Mouse (Mus musculus) kidney, adult 18-20 months (tissue): Measurements from ENCODE around the gene Prpf18.
"Not testable (repeated sequence)": the region's sequence is repeated elsewhere in the genome, so short reads cannot be mapped to it uniquely, and the experiment has no call there.

Source experiments
- DNase-seq: peaks from one replicate; pipeline ENCODE4 v3.0.0; 2021

Gene Prpf18

GRCm38 (mm10) chr2:4651500-4652285 is at the start of gene Prpf18:
Gene Prpf18, minus strand, starts transcription at chr2:4652113.
- DNase-seq = peak; percentile 91

- DNase-seq = peak; percentile 4
These were observed 28.0 kb upstream of the Prpf18 start for GRCm38 (mm10) chr2:4679886-4680285.

- no peak for DNase-seq
These were observed 19.7 kb upstream of the Prpf18 start for GRCm38 (mm10) chr2:4671636-4672035.

GRCm38 (mm10) chr2:4669701-4670100 is 17.8 kb upstream of the Prpf18 start:
- no peak for DNase-seq

- no peak for DNase-seq
These were observed 16.7 kb upstream of the Prpf18 start for GRCm38 (mm10) chr2:4668626-4669025.

- DNase-seq = no peak
These were observed 8.8 kb upstream of the Prpf18 start for GRCm38 (mm10) chr2:4660677-4661076.

- no peak for DNase-seq
These were observed 2.3 kb downstream of the Prpf18 start for GRCm38 (mm10) chr2:4649646-4650045.

- no peak for DNase-seq
These were observed 3.8 kb downstream of the Prpf18 start for GRCm38 (mm10) chr2:4648094-4648493.

- DNase-seq = no peak
These were observed 6.8 kb downstream of the Prpf18 start for GRCm38 (mm10) chr2:4645066-4645465.

- DNase-seq = no peak
These were observed 13.7 kb downstream of the Prpf18 start for GRCm38 (mm10) chr2:4638189-4638588.

- DNase-seq = no peak
These were observed 15.3 kb downstream of the Prpf18 start for GRCm38 (mm10) chr2:4636656-4637055.

- no peak for DNase-seq
These were observed 16.1 kb downstream of the Prpf18 start for GRCm38 (mm10) chr2:4635804-4636203.

- DNase-seq = no peak
These were observed 21.6 kb downstream of the Prpf18 start for GRCm38 (mm10) chr2:4630197-4630835.

- no peak for DNase-seq
These were observed 22.4 kb downstream of the Prpf18 start for GRCm38 (mm10) chr2:4629470-4629869.

GRCm38 (mm10) chr2:4628920-4629319 is 23.0 kb downstream of the Prpf18 start:
- no peak for DNase-seq

- no peak for DNase-seq
These were observed 25.0 kb downstream of the Prpf18 start for GRCm38 (mm10) chr2:4626911-4627310.

GRCm38 (mm10) chr2:4621471-4621985 is 30.4 kb downstream of the Prpf18 start:
- no peak for DNase-seq

- DNase-seq = no peak
These were observed 31.1 kb downstream of the Prpf18 start for GRCm38 (mm10) chr2:4620640-4621401.

- no peak for DNase-seq
These were observed 31.9 kb downstream of the Prpf18 start for GRCm38 (mm10) chr2:4619893-4620593.

- DNase-seq = not testable (repeated sequence)
These were observed 32.8 kb downstream of the Prpf18 start for GRCm38 (mm10) chr2:4619126-4619525.

- no peak for DNase-seq
These were observed 34.9 kb downstream of the Prpf18 start for GRCm38 (mm10) chr2:4616995-4617394.

- no peak for DNase-seq
These were observed 36.8 kb downstream of the Prpf18 start for GRCm38 (mm10) chr2:4615014-4615546.
